Mouse (Mus musculus) spleen, postnatal 4 days (tissue): ENCODE data around the gene Gda.

Experiments
- DNase-seq, 2 experiments: peaks; one replicate each; pipeline ENCODE4 v3.0.0; 2022; ENCODE audit warnings: low spot score in 2 of 2

The Gda gene

DNA sequence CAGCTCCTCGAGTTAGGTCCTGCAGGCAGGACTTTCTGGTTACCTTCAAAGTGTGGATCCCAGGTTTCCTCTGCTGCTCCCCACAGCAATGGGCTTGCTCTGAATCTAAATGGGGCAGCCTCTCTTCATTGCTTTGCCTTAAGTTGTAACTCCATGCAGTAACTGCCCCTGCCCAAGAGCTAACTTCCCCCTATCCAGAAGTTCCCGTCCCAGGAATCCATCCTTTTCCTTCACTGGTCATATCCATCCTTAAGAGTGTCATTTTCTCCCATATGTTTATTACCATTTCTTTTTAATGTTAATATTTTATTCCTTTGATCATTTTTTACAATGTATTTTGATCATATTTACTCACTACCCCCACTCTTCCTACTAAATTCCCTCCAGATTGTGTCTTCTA lies at the start of gene Gda:
Gene Gda, minus strand, starts transcription at position 101 of the 400 bp plus-strand sequence.
- no peak for DNase-seq

DNA sequence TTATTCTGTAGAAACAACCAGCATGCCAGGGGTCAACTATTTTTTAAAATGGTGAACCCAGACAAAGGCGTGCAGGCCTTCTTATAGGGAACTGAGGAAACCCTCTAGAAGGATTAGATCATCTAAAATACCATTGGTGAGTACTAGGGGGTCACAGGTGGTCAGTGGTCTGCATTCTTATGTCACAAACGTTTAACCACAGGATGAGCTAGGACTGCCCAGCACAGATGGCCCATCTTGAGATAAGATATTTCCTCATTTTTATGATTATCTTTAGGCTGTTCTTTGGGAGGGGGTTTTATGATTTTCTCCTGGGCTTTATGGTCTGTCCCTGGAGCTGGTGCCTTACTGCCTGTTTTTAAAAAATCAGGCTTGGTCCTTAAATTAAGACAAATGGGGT lies 47.0 kb upstream of the Gda start:
- no peak for DNase-seq

DNA sequence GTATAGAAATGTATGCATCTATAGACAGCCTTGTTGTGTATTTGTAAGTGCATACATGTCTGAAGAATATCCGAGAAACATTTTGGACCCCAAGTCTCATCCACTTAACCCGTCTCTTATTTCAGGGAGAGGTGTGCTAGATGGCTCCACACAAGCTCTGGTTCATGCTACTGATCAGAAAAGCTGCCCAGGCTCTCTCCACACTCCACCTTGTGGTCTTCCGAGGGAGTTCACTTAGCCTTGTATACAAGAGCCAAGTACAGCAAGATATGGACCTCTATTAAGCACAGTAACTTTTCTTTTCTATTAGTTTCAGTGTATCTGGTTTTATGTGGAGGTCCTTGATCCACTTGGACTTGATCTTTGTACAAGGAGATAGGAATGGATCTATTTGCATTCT lies 36.9 kb upstream of the Gda start:
- peak; percentile 31 to 65 for DNase-seq

DNA sequence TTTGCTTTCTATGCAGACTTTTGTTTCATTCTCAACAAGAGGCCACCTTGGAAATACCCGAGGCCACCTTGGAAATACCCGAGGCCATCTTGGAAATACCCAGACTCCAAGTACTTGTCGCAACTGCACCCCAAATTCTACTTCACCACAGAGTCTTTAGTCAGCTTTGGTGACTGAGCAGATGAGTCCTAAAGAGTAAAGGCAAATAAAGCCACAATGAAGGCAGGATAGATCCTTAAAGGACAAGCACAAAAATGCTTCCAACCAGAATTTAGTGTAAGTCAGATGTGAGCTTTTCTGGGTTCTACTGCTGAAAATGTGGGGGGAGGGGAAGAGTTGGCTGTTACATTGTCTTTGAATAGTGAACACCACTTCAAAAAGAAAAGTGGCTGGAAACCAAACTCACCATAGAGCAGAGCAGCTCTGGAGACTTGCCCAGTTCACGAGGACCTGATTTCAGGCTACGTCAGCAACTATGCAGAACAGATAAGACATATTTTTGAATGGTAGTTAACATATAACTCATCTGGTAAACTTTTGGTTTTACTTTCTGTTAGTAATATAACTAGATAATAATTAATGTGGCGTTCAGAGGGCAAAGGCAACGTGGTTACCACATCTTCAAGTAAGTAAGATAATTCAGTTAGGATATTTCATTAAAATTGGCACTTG lies 34.5 kb upstream of the Gda start:
- no peak for DNase-seq

DNA sequence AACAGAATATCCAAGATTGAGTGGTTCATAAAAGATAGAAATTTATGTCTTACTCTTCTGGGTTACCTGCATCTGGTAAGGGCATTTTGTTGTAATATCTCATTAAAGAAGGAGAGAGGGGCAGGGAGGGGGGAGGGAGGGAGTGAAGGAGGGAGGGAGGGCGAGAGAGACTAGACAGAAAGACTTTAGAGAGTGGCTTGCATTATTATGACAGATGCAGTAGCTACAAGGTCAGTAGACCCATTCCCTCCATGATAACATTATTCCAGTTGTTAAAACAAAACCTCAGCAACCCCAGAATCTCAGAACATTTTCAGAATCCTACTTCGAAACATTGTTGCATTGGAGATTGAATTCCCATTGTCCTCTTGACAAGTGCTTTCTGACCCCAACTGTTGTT lies 33.9 kb upstream of the Gda start:
- no peak for DNase-seq

DNA sequence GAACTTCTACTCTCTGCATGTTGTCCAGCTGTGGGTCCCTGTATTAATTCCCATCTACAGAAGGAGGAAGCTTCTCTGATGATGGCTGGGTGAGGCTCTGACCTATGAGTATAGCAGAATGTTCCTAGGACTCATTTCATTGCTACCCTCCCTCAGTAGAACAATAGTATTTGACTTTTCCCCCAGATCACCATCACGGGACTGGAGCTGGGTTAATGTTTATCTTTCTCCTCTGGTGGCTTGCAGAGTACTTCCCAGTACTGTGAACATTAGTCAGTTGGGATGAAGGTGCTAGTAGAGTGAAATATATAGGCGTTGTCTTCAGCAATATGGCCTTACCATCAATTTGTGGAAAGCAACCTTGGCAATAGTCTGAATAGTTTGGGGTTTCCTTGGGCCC lies 31.5 kb upstream of the Gda start:
- no peak for DNase-seq

DNA sequence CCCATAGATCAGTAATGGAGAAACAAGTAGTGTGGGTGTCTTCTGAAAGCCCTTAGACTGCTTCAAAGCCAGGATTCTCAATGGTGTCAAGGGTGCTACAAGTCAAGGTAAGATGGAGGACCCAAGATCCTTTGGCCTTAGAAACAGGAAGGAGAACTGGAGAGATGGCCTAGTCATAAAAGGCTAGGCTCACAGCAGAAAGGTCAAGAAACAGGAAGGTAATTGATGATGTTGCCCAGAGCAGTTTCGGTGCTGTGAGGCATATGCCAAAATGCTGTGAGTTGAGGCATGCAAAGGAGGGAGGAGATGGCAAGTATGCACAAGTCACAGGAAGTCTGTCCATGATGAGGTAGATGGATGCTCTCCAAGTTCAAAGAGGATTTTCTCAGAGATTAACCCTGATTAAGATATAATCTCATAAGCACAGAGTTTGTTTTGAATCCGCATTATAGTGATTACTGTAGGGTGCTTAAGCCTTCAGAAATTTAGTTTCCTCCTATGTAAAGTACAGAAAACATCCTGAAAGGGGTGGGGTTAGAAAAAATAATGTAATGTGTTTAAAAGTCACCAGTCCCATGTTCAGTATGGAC lies 26.2 kb upstream of the Gda start:
- no peak for DNase-seq

DNA sequence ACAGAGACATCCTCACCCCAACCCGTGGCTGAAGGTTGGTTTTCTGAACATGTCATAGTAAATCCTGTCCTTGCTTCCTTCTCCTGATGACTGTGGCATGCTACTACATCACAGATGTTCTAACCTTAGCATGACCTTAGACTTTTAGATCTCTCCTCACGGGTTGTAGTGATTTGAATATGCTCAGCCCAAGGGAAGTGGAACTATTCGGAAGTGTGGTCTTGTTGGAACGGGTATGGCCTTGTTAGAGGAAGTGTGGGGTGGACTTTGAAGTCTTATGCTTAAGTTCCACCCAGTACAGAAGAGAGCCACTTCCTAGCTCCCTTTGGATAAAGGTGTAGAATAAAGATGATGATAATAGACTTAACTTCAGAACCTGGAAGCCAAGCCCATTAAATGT lies 22.6 kb upstream of the Gda start:
- DNase-seq, result no peak

DNA sequence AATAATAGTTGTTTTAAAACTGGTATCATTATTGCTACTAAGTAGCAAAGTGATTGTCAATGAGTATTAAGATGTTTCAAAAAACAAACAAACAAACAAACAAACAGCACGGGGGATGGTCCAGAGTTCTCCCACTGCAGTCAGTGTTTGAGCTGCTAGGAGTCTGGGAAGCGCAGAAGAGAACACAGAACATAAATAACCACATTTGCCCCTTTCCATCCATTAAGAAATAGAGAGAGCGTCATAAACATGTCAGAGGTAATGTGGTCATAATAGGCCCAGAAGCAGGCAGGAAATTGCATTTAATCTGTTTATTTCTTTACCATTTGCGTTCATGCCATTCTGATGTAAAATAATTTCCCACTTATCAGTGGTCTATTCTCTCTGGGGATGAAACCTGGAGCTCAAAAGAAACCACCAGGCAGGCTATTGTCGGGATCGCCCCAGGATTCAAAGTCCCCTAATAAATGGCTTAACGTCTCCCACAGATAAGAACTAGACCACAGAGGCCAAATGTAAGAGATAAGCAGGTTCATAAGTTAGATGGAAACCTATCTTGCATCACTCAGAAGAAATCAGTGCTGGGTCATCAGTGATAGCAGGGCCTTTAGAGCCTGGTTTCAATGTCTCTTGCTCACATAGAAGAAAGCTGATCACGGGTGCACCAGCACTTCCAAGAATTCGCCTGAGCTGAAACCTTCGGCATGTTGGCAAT lies 20.7 kb upstream of the Gda start:
- DNase-seq, result no peak

DNA sequence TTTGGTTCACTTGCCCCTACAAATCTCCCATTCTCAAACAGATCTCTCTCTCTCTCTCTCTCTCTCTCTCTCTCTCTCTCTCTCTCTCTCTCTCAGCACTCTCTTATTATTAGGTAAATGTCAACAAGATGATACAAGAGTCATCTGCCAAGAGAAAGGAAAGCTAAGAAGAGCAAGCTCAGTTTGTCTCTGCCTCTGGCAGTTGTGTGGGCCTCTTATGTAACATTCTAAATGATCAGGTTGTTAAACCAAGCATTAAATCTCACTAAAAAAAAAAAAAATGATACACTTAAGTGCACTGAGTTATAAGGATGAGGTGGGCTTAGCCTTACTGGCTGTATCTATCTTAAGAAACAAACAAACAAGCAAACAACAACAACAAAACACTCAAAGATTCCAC lies 18.1 kb upstream of the Gda start:
- DNase-seq, result no peak

DNA sequence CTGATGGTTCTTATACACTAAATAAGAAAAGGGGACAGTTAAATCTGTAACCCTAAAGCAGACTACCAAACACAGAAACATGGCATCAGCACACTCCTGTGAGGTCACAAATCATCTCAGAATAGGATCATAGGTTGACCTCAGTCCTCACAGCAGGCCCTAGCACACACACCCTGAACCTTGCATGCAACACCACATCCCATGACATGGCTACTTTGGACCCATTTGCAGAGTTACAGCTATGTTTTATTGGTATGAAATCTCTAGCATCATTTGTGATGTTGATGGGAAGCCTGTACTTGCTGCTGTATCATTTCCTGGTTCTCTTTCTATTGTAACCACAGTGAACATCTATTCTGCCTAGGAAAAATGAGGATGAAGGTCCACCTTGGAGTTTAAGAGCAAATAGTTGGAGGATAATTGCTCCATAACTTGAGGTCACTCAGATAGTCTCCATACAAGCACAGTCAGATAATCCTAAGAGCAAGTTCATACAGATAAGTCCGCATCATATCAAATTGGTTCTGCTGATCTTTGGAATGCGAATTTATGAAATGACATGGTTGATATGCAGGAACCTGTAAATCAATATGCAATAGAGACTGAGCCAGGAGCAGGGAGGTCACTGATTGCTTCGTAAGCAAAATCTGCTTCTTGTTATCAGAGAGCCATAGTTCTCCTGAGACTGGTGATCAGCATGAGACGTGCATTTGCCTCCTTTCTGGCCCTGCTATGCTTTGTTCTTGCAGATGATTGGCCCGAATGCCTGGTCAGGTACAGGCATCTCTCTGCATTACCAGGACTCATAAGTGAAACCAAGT lies 14.1 kb upstream of the Gda start:
- DNase-seq, result no peak

DNA sequence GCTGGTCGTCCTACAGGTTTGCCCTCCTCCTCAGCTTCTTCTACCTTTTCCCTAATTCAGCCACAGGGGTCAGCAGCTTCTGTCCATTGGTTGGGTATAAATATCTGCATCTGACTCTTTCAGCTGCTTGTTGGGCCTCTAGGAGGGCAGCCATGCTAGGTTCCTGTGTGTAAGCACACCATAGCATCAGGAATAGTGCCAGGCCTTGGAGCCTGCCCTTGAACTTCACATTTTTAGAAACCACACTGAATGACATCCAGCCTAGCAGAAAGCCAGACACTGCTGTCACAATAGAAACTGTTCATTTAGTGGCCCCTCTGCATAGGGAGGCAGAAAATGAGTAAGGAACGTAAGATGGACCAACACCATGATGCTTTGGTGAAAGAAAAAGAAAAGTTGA lies 8.9 kb upstream of the Gda start:
- no peak for DNase-seq

DNA sequence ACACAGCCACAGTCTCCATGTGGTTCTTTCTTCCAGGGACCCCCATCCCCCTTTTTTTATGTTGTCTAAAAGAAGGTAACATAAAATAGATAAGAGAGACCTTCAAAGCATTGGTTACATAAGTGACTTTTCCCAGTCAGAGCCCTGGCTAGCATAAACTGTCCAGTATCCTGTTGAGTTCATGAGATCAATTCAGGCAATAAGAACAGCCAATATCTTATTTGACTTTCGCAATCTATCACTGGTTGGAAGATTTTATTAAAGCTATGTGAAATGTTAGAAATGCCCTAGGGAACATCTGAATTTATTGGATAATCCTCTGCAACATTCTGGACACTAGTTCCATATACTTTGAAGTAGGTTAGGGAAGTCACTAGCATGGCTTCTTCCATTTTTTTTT lies 7.8 kb upstream of the Gda start:
- DNase-seq, result no peak

DNA sequence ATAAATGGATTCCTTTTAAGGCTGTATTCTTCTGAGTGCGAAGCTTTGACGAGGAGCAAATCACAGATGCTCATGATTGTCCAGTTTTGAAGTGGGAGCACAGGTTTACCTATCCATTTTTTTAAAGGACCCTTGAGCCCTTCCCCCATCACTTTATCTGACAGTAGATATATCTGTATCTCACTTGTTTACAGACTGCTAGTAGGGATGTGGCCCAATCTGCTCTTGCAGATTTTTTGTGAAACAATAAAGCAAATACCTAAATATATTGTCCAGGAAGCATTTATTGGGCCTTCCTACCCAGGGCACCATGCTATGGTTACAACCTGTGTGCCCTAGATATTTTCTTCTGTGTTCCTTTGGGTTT lies 6.8 kb upstream of the Gda start:
- DNase-seq, result no peak

DNA sequence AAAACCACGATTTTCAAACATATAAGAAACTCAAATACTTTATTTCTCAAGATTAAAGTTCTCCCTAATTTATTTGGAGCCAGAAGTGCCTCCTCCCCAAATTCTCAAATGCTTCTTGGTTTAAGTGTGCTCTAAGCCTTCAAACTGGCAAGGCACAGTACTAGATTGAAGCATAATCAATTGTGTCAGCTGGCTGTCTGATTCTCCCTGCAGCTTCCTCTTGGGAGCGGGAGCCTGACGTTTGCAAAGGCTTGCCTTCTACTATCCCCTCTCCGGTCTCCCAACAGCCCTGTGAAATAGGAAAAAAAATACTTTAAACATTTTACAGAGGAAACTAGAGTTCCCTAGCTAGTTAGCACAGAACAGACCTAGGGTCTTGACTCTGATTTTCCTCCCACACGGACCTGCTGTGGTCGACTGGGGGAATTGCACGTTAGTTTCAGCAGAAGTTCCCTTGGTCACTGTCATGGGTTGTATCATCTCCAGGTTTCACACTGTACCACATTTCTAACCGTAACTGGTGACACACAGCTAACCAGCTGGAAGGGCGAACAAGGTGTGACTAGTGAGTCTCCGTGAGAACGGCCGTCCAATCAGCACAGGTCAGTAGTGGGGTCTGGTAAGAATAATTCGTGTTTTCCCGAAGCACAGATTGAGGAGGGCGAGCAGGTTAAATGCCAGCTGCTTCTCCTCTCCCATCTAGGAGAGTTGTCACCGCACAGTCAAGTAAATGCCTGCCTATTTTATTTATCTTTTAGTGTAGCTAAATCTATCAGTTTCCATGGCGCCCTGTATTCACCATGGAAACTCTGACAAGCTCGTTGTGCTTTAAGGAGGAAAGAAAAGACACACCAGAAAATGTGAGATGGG lies 6.2 kb upstream of the Gda start:
- no peak for DNase-seq

DNA sequence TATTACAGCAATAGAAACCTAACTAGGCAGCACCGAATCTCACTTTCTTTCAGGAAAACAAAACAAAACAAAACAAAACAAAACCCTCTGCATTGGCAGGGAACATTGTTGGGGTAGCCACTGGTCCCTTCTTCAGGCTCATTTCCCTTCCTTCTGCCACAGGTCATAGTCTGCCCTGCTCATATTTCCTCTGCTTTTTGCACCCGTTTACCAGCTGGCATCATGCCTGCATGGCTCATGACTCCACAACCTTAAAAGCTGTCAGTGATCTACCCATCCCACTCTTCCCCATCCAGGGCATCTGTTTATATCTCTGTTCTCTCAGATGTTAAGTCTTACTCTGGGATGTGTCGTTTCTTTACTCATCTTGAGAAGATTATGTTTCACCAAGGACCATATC lies 5.3 kb upstream of the Gda start:
- no peak for DNase-seq

DNA sequence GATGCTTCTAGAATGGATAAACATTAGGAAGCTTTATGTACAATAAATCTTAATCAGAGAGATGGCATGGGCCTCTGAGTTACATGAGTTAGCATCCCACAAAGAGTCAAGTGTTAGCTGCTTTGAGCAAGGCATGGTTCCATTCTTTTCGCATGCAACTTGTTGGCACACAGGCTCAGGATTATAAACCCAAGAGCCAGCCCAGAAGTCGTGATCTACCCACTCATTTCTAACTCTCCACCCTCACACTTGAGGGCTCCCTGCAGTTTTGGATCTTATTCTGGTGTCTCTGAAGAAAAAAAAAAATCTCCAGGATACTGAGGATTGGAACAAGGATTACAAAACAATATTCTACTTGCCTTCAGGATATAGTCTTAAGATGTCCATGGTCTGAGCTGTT lies 4.5 kb upstream of the Gda start:
- no peak for DNase-seq

DNA sequence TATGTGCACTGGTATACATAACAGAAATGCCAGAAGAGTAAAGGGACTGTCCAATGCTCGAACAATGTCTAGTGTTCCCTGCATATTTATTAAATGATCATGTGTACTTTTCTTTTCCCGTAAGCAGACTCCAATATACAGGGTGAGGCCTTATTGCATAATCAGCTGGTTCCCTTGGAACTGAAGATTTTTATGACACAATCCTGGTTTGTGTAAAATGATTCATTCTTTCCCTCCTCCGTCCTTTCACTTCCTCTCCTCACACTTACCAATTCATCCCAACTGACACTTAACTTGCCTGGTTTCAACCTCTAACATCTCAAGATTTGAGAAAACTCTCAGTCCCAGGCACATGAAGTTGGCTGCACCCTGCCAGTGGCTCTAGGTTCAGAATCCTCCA lies 3.5 kb upstream of the Gda start:
- DNase-seq, result no peak

DNA sequence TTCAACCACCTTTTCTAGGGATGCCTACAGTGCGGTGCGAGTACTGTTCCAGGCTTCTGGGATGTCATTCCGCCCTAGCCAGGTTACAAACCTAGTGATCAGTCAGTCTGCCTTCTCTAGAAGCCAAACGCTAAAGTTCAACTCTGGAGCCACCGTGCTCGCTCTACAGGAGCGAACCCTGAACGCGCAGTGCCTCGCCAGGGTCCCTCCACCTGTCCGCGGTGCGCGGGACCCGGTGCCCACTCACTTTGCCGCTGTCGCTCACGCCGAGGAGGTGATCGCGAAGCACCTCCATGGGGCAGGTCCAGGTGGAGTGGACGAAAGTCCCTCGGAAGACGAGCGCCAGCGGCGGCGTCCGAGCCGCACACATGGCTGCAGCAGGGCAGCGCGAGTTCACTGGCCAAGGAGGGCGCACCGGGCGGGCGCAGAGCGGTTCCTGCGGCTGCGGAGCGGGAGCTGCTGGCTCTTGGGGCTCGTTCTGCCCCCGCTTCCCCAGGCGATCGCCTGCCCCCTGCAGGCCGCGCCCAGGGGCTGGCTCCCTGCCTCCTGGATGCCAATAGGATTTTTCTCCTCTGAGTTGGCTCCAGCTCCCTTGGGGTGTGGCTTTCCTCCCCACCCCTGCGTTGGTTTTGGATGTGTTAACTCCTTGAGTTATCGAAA lies 994 bp downstream of the Gda start:
- peak; percentile 70 to 84 for DNase-seq

DNA sequence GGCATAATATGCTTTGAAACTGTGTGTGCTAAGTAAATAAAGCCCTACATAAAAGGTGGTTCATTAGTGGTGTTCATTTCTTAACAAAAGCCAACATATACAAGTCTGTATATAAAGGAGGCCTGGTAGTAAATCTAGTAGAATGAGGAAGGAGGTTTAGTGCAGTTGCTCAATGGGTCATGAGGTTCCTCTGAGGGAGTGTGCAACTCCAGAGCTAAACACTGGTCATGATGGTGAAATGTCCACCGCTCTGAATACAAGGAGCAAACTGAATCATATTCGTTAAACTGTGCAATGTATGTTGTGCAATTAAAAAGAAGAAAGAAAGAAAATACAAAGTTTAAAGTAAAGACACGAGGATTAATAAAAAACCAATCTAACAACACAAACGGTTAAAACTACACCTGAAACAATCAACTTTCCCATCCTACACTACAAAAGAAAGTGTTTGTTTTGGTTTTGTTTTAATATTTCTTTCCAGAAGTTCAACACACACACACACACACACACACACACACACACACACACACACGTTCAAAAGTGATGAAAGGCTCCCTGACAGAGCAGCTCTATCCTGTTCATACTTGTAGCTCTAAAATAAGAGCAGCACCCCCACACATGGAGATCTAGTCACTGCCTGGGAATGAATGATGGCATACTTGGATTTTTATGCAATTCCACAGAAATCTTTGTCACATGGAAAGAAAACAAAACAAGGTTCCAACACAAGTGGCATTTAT lies 11.9 kb downstream of the Gda start:
- DNase-seq, result no peak
